Mouse (Mus musculus) myocyte (in vitro differentiated cells): Measurements from ENCODE around the gene Ank3.

Source experiments
- CEBPB ChIP-seq: IDR thresholded peaks from 2 replicates; pipeline ENCODE4 v1.6.1; 2011; ENCODE audit warnings: mild to moderate bottlenecking, moderate library complexity; ENCODE audit not compliant: poor library complexity, insufficient read depth, severe bottlenecking
- E2F4 ChIP-seq: IDR thresholded peaks from one replicate; pipeline ENCODE4 v1.6.1; 2011; ENCODE audit warnings: mild to moderate bottlenecking, control low read depth, moderate library complexity; ENCODE audit not compliant: insufficient read depth
- MYOD1 ChIP-seq, 3 experiments: IDR thresholded peaks; one replicate each; pipeline ENCODE4 v1.6.1; 2011; ENCODE audit warnings: control low read depth in 2 of 3, low read depth in 2 of 3, mild to moderate bottlenecking in 2 of 3, moderate library complexity in 1 of 3; ENCODE audit not compliant: insufficient read length in 2 of 3, control insufficient read depth in 1 of 3
- MYOG ChIP-seq, 3 experiments: IDR thresholded peaks; one replicate each; pipeline ENCODE4 v1.6.1; 2011; ENCODE audit warnings: control low read depth in 2 of 3, low read depth in 2 of 3, mild to moderate bottlenecking in 2 of 3; ENCODE audit not compliant: insufficient read length in 2 of 3, control insufficient read depth in 1 of 3, insufficient read depth in 1 of 3
- POLR2A ChIP-seq: IDR thresholded peaks from one replicate; pipeline ENCODE4 v1.6.1; 2011; ENCODE audit warnings: low read depth, mild to moderate bottlenecking, control low read depth, moderate library complexity; ENCODE audit not compliant: insufficient read length
- REST ChIP-seq: IDR thresholded peaks from one replicate; pipeline ENCODE4 v1.6.1; 2011; ENCODE audit warnings: mild to moderate bottlenecking, control low read depth, moderate library complexity; ENCODE audit not compliant: insufficient read depth, insufficient read length
- TCF12 ChIP-seq: IDR thresholded peaks from one replicate; pipeline ENCODE4 v1.6.1; 2011; ENCODE audit warnings: mild to moderate bottlenecking, control low read depth; ENCODE audit not compliant: poor library complexity, insufficient read depth, severe bottlenecking
- USF1 ChIP-seq: IDR thresholded peaks from one replicate; pipeline ENCODE4 v1.6.1; 2011; ENCODE audit warnings: low read depth, mild to moderate bottlenecking, control low read depth, moderate library complexity

GRCm38 (mm10) chr10:69366208-69366607 lies 32.4 kb upstream of the Ank3 start:
- no peak for TF ChIP-seq POLR2A
- no peak for TF ChIP-seq USF1
- no peak for TF ChIP-seq REST
- no peak for TF ChIP-seq MYOG (IDR thresholded peaks at IDR 0.05; ENCODE audit: control insufficient read depth in 1 of 3, insufficient read depth in 1 of 3, insufficient read length in 2 of 3, low read depth in 2 of 3)
- no peak for TF ChIP-seq E2F4
- no peak for TF ChIP-seq MYOD1 (IDR thresholded peaks at IDR 0.05; ENCODE audit: control insufficient read depth in 1 of 3, insufficient read length in 2 of 3, low read depth in 2 of 3)
- no peak for TF ChIP-seq TCF12
- no peak for TF ChIP-seq CEBPB
